Mouse (Mus musculus): Measurements from ENCODE around the gene Gm13275. TPM values are rescaled to one million over a fixed set of nuclear protein-coding genes. Genes with fewer than 3 reads are reported as not detected.
A peak's percentile ranks its signal among the peaks of the same experiment; 100 is the strongest.
"Not testable (repeated sequence)": the region's sequence is repeated elsewhere in the genome, so short reads cannot be mapped to it uniquely, and the experiment has no call there.

Gm13275 gene
- total RNA-seq, 2 experiments from 2014 or later = not detected

DNA sequence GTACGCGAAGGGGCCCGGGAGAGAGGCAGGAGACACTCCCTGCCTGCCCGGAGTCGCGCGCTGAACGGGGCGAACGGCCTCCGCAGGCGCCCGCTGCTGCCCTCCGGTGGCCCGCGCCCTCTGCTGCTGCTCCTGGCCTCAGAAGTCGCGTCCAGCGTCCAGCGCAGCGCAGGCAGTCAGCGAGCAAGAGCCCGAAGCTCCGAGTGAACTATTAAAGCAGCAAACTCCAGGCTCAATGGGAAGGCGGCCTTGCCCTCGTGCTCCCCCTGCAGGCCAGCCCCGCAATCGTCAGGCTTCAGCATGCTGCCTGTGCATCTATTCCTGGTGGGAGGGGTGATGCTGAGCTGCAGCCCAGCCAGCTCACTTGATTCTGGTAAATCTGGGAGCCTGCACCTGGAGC lies 2.8 kb downstream of the Gm13275 start, which contains the start of gene Gm13279:
Gm13279 (plus strand) TSS at position 301 of the 400 bp plus-strand sequence.
- not testable (repeated sequence) for DNase-seq

DNA sequence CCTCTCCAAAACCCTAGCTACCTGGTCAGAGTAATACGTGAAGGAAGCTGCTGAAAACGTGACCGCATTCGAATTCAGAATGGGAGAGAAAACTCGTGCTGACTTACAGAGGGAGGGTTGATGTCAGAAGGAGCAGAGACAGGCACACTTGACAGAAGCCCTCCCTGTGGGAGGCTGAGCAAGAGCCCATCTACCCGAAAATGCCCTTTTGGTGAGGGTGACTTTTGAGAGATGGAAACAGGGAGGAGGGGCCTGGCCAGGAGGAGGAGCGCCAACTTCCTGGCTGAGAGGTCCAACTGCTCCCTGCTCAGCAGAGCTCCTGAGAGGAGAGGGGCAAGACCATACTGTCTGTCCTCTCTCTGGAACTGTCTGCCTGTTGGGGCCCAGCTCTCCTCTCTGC lies 5.1 kb downstream of the Gm13275 start, which contains the start of gene Gm13285:
Gm13285 (plus strand) TSS at position 301 of the 400 bp plus-strand sequence.
- DNase-seq = not testable (repeated sequence)

DNA sequence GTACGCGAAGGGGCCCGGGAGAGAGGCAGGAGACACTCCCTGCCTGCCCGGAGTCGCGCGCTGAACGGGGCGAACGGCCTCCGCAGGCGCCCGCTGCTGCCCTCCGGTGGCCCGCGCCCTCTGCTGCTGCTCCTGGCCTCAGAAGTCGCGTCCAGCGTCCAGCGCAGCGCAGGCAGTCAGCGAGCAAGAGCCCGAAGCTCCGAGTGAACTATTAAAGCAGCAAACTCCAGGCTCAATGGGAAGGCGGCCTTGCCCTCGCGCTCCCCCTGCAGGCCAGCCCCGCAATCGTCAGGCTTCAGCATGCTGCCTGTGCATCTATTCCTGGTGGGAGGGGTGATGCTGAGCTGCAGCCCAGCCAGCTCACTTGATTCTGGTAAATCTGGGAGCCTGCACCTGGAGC lies 8.7 kb downstream of the Gm13275 start, which contains the start of gene Gm13287:
Gm13287 (plus strand) TSS at position 301 of the 400 bp plus-strand sequence.
- DNase-seq = not testable (repeated sequence)

DNA sequence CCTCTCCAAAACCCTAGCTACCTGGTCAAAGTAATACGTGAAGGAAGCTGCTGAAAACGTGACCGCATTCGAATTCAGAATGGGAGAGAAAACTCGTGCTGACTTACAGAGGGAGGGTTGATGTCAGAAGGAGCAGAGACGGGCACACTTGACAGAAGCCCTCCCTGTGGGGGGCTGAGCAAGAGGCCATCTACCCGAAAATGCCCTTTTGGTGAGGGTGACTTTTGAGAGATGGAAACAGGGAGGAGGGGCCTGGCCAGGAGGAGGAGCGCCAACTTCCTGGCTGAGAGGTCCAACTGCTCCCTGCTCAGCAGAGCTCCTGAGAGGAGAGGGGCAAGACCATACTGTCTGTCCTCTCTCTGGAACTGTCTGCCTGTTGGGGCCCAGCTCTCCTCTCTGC lies 10.9 kb downstream of the Gm13275 start, which contains the start of gene Gm13288:
Gm13288 (plus strand) TSS at position 301 of the 400 bp plus-strand sequence.
- not testable (repeated sequence) for DNase-seq

DNA sequence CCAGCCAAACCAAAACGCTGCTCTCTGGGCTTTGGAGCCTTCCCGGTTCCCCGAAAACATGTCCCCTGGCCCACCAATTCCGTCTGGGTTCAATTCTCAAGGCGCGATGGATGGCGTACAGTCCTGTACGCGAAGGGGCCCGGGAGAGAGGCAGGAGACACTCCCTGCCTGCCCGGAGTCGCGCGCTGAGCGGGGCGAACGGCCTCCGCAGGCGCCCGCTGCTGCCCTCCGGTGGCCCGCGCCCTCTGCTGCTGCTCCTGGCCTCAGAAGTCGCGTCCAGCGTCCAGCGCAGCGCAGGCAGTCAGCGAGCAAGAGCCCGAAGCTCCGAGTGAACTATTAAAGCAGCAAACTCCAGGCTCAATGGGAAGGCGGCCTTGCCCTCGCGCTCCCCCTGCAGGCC lies 11.5 kb downstream of the Gm13275 start:
- DNase-seq = peak; percentile 30

DNA sequence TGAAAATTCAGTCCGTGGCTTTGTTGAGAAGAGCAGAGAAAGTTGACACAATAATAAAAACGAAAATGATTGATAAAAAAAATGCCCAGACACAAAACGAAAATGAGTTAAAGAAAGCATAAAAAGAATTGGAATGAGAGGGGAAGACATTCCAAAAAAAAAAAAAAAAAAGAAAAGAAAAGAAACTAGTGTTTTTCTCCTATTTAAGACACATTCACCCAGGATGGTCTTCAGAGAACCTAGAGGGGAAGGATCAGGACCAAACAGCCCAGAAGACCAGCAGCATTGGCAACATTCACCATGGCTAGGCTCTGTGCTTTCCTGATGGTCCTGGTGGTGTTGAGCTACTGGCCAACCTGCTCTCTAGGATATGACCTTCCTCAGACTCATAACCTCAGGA lies 21.6 kb downstream of the Gm13275 start, which contains the start of gene Ifna7:
Ifna7 (plus strand) TSS at position 301 of the 400 bp plus-strand sequence.
- no peak for DNase-seq

DNA sequence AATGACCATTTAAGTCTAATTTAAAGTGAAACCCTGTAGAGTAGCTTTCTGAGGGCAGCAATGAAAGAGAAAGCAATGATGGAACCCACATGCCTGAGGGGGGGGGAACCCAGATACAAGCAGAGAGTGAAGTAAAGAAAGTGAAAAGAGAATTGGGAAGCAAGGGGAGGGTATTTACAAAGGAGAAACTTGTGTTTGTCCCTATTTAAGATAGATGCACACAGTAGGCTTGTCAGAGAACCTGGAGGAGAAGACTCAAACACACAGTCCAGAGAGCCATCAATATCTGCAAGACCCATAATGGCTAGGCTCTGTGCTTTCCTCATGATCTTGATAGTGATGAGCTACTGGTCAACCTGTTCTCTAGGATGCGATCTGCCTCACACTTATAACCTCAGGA lies 25.4 kb downstream of the Gm13275 start, which contains the start of gene Ifna11:
Ifna11 (plus strand) TSS at position 301 of the 400 bp plus-strand sequence.
- no peak for DNase-seq

DNA sequence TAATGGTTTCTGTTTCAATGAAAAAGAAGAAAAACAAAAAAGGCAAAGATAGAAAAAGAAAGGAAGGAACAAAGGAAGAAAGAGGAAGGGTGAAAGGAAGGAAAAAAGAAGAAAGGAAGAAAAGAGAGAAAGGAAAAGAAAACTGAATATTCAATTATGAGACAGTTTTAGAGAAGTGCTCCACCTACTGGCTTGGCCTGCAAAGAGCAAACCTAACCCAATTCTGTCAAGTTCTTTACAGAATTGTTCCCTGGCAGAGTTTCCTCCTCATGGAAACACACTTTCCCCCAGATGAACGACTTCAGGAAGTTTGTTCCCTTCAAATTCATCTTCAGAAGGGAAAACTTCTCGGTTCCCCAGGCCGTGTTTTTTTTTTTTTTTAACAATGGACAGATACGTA lies 28.7 kb downstream of the Gm13275 start:
- DNase-seq = no peak

DNA sequence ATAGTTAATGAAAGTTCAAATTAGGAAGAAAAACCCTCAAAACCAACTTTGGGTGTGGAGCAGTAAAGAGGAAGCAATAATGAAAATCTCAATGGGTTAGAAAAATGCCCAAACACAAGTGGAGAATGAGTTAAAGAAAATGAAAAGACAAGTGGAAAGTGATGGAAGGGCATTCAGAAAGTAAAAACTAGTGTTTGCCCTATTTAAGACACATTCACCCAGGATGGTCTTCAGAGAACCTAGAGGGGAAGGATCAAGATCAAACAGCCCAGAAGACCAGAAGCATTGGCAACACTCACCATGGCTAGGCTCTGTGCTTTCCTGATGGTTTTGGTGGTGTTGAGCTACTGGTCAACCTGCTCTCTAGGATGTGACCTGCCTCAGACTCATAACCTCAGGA lies 32.8 kb downstream of the Gm13275 start, which contains the start of gene Ifna6:
Ifna6 (plus strand) TSS at position 301 of the 400 bp plus-strand sequence.
- DNase-seq = not testable (repeated sequence)

DNA sequence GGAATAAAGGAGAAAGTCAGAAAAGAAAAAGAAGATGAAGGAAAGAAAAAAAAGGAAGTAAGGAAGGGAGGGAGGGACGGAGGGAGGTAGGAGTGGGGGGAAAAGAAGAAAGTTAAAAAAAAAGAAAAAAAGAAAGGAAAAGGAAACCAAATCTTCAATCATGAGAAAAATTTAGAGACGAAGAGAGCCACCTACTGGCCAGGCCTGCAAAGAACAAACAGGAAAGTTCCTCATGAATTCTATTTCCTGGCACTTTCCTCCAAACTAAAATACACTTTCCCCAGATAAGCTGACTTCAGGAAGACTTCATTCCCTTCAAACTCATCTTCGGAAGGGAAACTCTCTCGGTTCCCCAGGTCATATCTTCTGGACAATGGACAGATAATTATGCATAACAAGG lies 36.2 kb downstream of the Gm13275 start:
- DNase-seq = peak; percentile 13

DNA sequence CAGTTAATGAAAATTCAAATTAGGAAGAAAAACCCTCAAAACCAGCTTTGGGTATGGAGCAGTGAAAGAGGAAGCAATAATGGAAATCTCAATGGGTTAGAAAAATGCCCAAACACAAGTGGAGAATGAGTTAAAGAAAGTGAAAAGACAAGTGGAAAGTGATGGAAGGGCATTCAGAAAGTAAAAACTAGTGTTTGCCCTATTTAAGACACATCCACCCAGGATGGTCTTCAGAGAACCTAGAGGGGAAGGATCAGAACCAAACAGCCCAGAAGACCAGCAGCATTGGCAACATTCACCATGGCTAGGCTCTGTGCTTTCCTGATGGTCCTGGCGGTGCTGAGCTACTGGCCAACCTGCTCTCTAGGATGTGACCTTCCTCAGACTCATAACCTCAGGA lies 40.9 kb downstream of the Gm13275 start, which contains the start of gene Ifna5:
Ifna5 (plus strand) TSS at position 301 of the 400 bp plus-strand sequence.
- not testable (repeated sequence) for DNase-seq

DNA sequence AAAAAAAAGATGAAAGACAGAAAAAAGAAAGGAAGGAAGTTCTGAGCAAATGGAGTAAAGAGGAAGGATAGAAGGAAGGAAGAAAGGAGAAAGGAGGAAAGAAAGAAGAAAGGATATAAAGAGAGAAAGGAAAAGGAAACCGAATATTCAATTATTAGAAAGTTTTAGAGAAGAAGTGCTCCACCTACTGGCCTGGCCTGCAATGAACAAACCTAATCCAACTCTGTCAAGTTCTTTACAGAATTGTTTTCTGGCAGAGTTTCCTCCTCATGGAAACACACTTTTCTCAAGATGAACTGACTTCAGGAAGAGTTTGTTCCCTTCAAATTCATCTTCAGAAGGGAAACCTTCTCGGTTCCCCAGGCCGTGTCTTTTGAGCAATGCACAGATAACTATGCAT lies 44.5 kb downstream of the Gm13275 start:
- DNase-seq = no peak

DNA sequence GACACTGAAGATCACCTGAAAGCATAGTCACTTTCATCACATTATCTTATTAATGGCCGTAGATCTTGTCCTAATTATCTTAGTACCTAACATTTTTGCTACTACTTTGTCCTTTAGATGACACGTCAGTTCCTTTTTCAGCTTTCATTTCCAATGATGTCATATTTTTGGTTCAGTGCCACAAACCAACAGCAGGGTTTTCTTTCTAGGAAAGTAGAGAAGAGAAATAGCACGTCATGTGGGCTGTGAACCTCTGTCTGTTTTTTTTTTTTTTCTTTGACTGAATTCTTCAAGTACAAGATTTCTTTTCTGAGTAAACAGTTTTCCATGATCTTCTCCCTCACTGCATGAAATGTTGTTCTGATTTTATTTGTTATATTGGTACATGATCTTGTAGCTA lies 45.8 kb downstream of the Gm13275 start:
- no peak for DNase-seq

DNA sequence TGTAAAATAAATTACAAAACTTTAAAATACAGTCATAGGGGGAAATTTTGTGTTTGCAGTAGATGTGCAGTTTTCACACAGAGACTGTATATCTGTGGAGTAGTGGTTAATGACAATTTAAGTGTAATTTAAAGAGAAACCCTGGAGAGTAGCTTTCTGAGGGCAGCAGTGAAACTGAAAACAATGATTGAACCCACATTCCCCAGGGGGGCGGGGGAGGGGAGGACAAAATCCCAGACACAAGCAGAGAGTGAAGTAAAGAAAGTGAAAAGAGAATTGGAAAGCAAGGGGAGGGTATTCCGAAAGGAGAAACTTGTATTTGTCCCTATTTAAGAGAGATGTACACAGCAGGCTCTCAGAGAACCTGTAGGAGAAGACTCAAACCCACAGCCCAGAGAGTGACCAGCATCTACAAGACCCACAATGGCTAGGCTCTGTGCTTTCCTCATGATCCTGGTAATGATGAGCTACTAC lies 47.2 kb downstream of the Gm13275 start, which contains the start of gene Ifna4:
Ifna4 (plus strand) TSS at position 424 of the 474 bp plus-strand sequence.
- no peak for DNase-seq

Other genes starting within 250 kb of the Gm13275 start
- gene Ifna15, start 236.2 kb upstream of the Gm13275 start, total RNA-seq (2021) = not detected
- not detected for gene Ifna14, start 222.7 kb upstream of the Gm13275 start, total RNA-seq (2021)
- gene Ifna9, start 202.1 kb upstream of the Gm13275 start, total RNA-seq (2021) = not detected
- not detected for gene Ifna12, start 191.1 kb upstream of the Gm13275 start, total RNA-seq (2021)
- not detected for gene C87499, start 160.1 kb upstream of the Gm13275 start, total RNA-seq (2021)
- not detected for gene Ifna13, start 150.0 kb upstream of the Gm13275 start, total RNA-seq (2021)
- not detected for gene Ifna16, start 117.6 kb upstream of the Gm13275 start, total RNA-seq (2021)
- gene Ifna2, start 110.6 kb upstream of the Gm13275 start, total RNA-seq (2021) = not detected
- gene Ifnab, start 103.1 kb upstream of the Gm13275 start, total RNA-seq (2021) = not detected
- gene Gm26566, start 72.7 kb upstream of the Gm13275 start, total RNA-seq (2021) = under 1 TPM; 0.31 to 0.34 TPM
- gene Klhl9, start 72.0 kb upstream of the Gm13275 start, total RNA-seq (2021) = 10 to 100 TPM; 57.1 to 66.3 TPM
- gene Gm13271, start 39.6 kb upstream of the Gm13275 start, total RNA-seq (2021) = not detected
- gene Gm13283, start 34.4 kb upstream of the Gm13275 start, total RNA-seq (2021) = not detected
- gene Gm13290, start 20.7 kb upstream of the Gm13275 start, total RNA-seq (2021) = not detected
- gene Gm13289, start 17.6 kb upstream of the Gm13275 start, total RNA-seq (2021) = not detected
- gene Gm13272, start 14.6 kb upstream of the Gm13275 start, total RNA-seq (2021) = not detected
- gene Ifnz, start 12.4 kb upstream of the Gm13275 start, total RNA-seq (2021) = not detected
- not detected for gene Gm13276, start 8.8 kb upstream of the Gm13275 start, total RNA-seq (2021)
- gene Gm13277, start 5.9 kb upstream of the Gm13275 start, total RNA-seq (2021) = not detected
- not detected for gene Gm13278, start 2.9 kb upstream of the Gm13275 start, total RNA-seq (2021)
- not detected for gene Gm13279, start 2.9 kb downstream of the Gm13275 start, total RNA-seq (2021)
- gene Gm13285, start 5.2 kb downstream of the Gm13275 start, total RNA-seq (2021) = under 1 TPM in 1 of 2 experiments, not detected in 1; 0.21 TPM
- gene Gm13287, start 8.8 kb downstream of the Gm13275 start, total RNA-seq (2021) = not detected
- not detected for gene Gm13288, start 11.0 kb downstream of the Gm13275 start, total RNA-seq (2021)
- not detected for gene Ifna7, start 21.7 kb downstream of the Gm13275 start, total RNA-seq (2021)
- not detected for gene Ifna11, start 25.5 kb downstream of the Gm13275 start, total RNA-seq (2021)
- not detected for gene Ifna6, start 32.9 kb downstream of the Gm13275 start, total RNA-seq (2021)
- not detected for gene Ifna5, start 41.0 kb downstream of the Gm13275 start, total RNA-seq (2021)
- gene Ifna4, start 47.4 kb downstream of the Gm13275 start, total RNA-seq (2021) = not detected
- not detected for gene Ifna1, start 55.6 kb downstream of the Gm13275 start, total RNA-seq (2021)
- gene Ifne, start 85.7 kb downstream of the Gm13275 start, total RNA-seq (2021) = not detected